Mouse (Mus musculus): ENCODE results near the gene Ncam2.

Gene Ncam2

DNA sequence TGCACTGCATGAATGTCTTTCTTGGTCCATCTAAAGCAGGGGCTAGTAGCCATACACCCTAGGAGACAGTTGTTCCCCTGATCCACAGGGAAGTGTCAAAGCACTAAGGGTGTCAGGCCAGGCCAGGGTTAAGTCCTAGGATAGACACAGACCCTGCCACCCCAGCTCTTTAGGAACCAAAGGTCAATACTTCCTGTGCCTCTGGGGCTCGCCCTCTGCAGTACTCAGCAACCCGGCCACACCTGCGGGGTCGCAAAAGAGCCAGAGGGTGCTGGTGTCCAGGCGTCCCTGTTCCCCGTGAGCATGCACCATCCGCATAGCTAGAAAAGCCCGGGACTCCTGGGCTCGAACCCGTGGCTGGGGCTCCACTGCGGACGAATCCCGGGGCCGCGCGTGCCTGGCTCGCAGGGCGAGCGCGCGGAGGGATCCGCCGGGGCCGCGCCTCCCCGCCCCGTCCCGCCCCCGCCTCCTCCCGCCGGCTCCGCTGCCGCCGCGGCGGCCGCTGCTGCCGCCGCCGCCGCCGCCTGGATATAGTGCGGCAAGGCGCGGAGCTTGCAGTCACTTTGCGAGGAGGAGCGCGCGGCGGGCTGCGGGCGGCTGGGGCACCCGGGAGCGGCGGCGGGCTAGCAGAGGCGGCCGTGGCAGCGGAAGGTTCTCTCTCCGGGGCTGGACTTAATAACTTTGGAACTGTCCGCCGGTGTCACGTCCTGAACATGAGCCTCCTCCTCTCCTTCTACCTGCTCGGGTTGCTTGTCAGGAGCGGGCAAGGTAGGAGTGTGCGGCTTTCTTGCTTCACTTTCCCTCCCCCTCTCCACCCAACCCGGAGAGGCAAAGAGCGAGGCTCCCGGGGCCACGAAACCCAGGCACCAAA is at the start of gene Ncam2:
Ncam2 (plus strand) TSS at position 497 of the 871 bp plus-strand sequence.
- DNase-seq (ENCODE audit: extremely low read depth, low read depth, low spot score), result no peak

DNA sequence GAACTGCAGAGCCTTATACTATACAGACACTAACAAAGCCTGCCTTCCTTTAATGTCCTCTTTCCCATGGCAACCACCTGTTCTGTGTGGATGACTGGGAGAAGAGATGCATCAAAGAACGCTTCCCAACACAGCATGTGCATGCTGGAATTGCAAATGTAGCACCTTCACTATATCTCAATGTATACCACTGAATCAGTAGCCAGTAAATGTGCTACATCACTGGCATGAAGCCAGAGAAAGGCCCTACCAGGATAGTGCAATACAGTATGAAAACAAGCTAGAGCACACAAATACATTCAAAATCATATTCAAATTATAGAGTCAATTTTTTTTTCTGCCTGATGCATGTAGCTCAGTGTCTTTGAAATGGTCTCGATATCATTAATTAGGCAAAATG is 29.7 kb upstream of the Ncam2 start:
- DNase-seq (ENCODE audit: extremely low read depth, low read depth, low spot score), result no peak

DNA sequence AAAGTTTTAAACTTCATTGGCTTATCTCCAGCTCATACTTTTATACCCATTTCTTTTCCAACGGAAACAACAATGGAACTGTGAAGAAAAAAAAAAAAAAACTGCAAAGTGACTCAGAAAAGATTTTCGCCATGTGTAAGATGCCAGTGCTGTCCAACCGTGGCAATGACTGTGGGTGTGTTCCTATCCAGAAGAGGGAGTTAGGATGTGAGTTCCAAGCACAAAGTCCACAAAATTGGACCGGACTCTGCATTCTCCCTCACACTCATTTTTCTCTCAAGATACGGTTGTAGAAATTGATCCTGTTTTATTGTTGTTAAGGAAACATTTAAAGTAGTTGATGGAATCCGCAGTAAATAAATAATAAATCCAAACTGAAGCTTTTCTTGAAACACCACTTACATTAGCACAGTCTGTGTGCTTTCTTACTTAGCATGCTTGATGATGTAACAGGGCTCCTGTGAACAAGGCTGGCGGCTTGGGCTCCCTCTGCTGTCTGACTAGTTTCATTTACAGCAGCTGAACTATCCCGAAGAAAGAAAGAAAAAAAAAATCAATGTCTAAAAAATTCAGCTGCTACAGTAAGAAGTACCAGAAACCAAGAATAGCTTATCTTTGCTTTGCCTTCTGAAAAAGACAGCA is 25.1 kb upstream of the Ncam2 start:
- DNase-seq (ENCODE audit: extremely low read depth, low read depth, low spot score), result no peak

DNA sequence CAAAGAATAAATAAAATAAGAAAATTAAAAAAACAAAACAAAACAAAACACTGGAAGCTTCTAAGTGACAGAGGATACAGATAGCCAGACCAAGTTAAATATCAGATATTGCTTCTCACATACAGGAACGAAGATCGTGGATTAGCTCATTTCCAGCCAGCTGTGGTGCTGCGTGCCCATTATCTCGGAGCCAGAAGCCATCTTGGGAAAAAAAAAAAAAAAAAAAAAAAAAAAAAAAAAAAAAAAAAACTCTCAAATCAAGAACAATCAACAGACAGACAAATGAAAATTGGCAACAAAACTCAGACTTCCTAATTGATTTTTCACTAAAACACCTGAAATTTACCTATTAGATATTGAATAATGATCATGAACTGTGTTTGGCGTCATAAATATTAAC is 20.7 kb upstream of the Ncam2 start:
- no peak for DNase-seq (ENCODE audit: extremely low read depth, low read depth, low spot score)

DNA sequence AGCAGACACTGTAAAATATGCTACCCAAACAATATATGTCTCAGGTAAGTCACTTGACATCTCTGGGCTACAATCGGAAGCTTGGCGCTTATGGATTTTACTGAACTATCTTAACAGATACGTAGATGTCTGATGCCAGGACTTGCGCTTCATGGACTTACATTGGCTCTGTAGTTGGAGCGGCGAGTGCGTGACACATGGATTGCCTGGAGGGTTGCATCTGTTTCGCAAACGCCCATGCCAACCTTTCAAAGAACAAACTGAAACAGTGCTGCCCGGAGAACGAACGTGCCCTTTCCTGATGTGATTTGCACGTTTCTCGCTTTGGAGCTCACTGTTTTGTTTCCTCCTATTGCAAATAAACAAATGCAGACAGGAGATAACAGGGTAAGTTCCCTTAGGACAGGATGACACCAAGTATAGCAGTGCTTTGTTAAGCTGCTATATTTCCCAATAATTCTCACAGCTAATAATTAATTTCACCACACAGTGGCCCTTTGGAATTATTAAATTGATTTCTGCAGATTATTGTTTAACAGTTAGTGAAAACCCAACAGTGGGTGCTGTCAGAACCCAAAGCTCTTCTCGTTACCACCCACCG is 12.8 kb upstream of the Ncam2 start:
- DNase-seq (ENCODE audit: extremely low read depth, low read depth, low spot score), result peak; percentile 5

DNA sequence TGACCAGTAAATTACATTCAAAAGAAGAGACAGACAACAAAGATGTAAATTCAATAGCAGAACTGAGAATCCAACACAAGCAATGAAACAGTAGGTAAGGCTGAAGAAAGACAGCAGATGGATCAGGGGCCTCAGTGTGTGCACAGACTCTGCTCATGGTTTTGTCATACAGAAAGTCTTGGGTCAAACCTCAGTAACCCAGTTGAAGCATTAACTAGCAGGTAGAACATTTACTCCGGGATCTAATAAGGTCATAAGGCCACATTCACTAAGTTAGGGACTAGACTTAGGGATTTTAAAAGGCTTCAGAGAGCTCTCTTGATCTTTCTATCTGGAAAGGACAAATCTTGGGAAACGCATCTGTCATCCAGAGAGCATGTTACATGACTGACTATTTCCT is 8.9 kb upstream of the Ncam2 start:
- DNase-seq (ENCODE audit: extremely low read depth, low read depth, low spot score), result no peak

DNA sequence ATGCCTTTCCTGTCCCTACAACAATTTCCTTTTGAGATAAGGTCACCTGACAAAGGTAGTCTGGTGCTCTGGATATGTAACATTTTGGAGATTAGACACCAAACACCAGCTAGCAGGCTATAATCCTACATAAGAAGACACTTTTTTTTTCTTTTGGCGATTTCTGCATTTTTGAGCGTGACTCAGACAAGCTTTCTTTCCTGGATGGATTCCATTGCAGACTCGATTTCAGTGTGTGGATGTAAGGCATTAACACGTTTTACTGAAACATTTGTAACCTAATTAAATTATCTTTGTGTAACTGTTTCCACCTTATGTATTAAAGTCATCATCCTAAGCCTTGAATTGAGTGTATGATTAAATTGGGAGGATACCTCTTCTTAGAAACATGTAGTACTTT is 7.9 kb upstream of the Ncam2 start:
- no peak for DNase-seq (ENCODE audit: extremely low read depth, low read depth, low spot score)

DNA sequence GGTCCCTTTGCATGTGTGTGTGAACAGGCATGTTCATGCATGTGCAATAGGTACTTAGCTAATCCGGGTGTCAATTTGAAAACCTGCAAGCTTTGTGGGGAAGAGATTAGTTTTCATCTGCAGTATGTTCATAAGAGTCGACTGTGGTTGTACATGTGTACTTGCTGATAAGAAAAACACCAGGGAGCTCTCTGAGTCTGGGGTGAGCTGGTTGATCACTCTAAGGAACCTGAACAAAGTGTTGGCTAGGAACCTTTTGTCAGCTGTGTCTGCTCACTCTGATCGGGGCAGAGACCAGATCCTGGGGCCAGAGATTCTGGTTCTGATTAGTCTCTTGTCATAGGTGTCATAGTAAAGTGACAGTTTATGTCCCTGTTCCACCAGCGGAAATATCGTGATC is 1.0 kb upstream of the Ncam2 start:
- DNase-seq (ENCODE audit: extremely low read depth, low read depth, low spot score), result no peak

DNA sequence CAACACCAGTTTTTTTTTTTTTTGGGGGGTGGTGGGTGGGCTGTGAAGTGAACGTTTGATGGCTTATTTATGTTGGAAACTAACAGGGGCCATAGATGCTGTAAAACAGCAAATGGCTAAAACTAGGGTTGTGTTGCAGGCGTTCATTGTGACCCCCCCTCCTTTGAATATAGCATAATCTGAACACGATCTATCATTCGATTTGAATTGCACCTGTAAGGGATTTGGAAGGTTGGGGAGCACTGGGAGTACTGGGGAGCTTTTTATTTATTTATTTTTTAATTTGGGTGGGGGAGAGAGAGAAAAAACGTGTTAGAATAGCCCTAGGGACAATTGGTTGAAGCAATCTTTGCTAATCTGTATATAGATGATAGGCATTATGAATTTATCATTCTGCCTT is 974 bp downstream of the Ncam2 start:
- DNase-seq (ENCODE audit: extremely low read depth, low read depth, low spot score), result no peak

DNA sequence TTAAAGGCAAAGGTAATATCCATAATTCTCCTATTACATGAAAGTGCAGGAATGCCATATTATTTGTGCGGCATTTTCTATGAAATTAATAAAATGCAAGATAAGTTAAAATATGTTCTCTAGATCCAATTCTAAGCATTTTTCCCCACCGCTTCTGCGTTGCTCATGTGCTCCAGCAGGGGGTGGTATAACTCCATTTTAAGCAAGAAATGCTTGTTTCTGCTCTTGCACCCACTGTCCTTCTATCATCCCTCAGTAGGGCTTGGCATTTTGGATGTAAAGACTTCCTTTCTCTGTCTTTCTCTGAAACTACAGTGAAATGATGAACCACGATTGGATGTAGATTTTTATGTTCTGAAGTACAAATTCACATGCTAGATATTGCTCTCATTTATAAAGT is 1.5 kb downstream of the Ncam2 start:
- no peak for DNase-seq (ENCODE audit: extremely low read depth, low read depth, low spot score)

DNA sequence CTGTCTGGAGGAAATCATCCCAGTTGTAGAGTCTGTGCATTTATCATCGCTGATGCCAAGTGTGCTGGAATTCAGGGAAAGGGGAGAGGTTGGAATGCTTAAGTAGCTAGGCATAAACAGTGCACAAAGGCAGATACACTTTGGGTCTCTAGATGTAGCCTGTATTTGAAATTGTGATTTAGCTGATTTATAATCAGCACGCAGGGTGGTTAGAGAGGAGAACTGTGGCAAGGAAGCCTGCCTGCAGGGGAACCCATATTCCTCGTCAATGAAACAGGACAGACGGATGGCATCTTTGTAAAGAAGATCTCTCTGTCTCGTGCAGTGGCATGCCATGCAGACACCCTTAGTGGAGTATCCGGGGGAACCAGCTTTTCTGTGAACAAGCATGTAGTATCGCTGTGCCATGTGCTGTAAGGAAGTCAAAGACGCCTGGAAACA is 2.2 kb downstream of the Ncam2 start:
- DNase-seq (ENCODE audit: extremely low read depth, low read depth, low spot score), result no peak

DNA sequence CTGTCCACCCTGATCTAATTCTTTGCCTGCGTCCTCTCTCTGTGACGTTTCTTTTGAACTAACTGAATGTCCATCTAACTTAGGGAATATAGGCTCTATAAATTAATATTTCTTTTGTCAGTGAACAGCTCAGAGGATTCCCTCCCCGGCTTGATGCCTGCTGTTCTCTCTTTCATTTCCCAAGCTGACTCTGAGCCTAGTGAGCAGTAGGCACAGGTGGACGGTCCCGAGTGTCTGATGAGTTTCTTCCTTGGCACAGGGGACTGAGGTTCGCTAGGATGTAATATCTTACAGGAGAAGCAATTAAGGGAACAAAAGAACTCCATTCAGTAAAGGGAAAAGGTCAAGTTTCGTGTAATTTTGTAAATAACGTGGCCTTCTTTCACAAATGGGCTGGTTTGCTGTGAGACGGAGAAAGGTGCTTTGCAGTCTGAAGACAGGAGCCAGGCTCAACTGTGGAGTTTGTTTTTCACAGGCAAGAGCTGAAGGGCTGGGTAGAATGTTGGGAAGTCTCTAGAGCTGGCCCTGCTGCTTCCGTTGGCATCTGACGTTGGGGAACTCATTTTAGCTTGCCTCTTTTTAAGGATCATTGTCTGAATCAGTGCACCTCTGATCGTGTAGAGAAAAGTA is 4.0 kb downstream of the Ncam2 start:
- no peak for DNase-seq (ENCODE audit: extremely low read depth, low read depth, low spot score)

DNA sequence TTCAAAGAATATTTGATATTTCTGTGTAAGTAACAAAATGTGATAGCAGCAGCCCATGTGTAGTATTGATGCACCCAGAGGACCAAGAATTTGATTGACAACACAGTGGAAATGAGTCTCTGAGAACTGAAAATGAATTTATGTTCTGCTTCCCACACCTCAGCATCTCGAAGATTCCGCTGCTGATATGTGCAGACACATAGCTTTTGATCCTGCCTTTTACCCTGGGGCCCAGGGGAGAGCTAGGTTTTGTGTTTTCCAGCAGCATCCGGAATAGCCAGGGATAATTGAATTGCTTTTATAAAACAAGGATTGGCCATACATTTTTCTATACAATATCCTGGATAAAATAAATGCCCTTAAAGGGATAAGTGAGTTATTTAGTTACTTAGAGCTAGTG is 20.7 kb downstream of the Ncam2 start:
- DNase-seq (ENCODE audit: extremely low read depth, low read depth, low spot score), result no peak

DNA sequence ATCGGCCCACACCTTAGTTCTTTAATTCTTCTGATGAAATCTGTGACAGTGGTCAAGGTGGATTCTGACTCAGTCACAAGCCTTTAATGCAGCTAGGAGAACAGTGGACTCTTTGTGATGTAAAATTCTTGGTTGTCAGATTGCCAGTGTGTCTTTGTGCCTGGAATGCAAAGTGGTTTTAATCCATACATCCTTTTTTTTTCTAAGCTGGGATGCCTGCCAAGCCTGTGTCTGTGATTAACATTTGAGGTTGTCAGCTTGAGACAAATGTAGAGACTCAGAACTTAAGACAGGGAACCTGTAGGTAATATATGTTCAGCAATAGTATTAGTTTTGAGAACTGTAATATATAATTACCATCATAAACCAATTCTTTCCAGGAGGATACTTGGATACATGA is 23.3 kb downstream of the Ncam2 start:
- DNase-seq (ENCODE audit: extremely low read depth, low read depth, low spot score), result no peak

DNA sequence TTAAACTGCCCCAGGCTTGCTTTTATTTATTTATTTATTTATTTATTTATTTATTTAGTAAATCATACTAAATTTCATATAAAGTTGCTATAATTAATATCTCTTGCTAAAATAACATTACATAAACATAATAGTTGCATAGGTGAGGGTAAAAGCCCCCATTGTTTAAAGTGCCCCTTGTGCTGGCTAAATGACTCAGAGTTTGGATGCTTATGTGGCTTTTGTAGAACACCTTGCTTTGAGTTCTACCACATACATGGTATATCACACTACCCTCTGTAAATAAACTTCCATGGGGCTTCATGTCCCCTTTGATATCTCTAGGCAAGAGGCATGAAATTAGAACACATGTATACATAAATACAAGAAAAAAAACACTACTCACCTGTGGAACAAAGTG is 23.8 kb downstream of the Ncam2 start:
- no peak for DNase-seq (ENCODE audit: extremely low read depth, low read depth, low spot score)

DNA sequence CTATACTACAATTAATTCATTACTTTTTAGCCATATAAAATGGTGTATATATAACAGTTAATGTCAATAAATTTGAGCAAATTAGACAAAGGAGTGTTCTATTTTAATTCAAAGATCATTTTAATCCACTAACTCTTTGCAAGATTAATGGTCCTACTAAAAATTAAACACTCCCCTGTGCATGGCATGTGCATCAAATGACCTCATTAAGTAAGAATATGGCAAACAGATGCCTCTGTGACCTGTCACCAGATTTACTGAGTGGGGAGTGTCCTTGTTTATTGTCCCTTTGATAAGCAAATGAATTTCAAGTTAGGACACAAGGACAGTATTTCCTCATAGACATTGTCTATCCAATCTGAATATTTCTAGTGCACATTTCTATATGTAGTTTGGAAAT is 54.4 kb downstream of the Ncam2 start:
- no peak for DNase-seq (ENCODE audit: extremely low read depth, low read depth, low spot score)

DNA sequence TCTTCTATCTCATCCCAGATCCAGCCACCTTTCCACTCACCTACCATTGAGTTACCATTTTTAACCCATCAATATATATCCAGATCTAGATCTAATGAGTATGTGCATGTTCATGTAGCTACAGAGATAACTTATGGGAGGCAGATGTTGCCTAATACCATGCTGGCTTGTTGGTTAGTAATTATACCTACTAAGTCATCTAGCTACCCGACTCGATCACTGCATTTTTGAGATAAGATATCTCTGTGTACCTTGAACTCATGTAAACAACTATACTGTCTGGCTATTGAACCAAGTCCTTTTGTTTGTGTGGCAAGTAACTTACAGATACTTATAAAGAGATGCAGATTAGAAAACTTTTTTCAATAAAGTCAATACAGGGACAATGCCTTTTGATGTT is 59.9 kb downstream of the Ncam2 start:
- no peak for DNase-seq (ENCODE audit: extremely low read depth, low read depth, low spot score)

DNA sequence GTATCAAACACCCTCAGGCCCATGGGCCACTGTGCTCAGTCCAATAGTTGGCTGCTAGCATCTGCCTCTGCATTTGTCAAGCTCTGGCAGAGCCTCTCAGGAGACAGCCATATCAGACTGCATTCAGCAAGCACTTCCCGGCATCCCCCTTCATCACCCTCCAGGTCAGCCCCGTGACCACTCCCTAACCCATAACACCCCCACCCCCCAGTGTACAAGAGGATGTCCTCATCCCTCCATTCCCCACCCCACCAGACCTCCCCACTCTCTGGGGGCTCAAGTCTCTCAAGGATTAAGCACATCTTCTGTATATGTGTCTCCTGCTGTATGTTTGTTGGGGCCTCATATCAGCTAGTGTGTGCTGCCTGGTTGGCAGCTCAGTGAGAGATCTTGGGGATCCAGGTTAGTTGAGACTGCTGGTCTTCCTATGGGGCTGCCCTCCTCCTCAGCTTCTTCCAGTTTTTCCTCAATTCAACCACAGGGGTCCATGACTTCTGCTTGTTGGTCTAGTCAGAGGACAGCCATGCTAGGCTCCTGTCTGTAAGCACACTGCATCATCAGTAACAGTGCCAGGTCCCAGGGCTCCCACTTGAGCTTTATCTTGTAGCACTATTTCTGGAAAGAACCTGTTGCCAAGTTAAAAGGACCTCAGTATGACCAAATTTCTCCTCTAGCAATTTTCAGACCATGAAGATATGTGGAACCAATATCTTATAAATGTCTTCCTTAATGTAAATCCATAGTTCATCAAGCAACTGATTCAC is 73.3 kb downstream of the Ncam2 start:
- DNase-seq (ENCODE audit: extremely low read depth, low read depth, low spot score), result no peak

DNA sequence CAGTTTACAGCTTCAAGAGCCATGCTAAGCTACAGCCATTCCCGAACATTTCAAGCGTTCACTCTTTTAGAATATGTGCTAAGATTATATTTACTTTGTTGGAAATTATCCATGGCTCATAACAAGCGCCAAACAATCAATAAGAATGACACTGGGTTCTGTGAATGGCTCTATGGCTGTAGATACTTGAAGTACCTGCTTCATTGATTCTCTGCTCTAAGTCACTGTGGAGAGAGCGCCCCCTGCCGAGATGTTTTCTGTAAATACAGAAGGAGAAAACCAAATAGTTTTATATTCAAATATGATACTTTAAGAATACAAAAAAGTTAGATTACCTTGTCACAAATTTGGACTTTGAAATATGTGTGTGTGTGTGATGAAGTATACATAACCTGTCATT is 83.7 kb downstream of the Ncam2 start:
- no peak for DNase-seq (ENCODE audit: extremely low read depth, low read depth, low spot score)

DNA sequence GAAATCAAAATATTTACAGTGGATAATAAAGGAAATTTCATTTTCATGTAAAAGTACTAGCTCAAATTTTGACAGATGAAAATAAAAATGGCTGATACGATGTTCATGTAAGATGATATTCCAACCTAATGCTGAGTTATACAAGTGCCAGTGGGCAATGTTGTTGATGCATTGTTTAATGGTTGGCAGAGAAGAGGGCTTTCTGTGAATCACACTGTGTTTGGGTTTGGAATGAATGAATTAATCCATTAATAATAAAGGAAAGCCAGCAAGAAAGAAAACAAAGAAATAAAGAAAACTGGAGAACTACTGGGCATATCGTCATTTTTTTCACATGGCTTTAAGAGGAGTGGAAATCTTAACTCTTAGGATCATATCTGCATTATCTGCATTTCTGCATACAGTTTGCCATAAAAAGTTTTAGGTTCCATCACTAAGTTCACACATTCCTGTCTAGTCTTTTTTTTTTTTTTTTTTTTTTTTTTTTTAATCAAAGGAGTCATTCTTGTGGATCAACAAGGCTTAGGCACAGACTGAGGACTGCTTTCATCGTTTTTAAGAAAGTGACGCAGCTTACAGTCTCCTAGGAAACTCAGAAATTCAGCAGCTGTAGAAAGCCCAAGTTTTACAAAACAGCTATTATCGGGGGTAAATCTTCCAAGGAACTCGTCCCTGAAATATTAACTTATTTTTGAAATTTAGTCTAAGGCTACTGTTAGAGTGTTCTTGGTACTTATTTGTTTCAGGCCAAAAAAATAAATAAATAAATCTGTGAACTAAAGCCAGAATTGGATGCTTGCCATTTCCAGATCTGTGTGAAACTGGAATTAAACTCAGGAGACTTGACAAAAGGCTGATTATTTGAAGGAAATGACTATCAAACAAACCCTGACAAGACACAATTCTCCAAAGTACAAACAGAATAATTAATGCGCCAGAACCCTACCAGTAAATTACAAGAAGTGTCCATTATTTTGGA is 84.7 kb downstream of the Ncam2 start:
- DNase-seq (ENCODE audit: extremely low read depth, low read depth, low spot score), result no peak
